In the genomic region with DNA sequence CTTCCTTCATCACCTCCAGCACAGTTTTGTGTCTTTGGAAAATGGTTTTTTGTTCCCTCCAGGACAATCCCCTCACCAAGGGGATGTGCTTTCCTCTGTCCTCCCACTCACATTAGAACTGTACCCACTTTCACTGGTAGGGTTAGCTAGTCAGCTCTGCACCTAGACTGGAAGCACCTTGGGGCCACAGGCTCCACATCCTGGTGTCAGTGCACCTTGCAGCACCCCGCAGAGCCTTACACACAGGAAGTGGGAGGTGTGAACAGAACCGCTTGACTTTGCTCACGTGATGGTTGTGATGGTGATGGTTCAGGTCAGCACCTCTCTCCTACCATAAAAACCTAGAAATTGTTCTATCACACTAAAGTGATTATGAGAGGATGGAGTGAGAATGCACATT, we compare ENCODE assay signal across 20 mouse cellular contexts.
DNase-seq lines count a peak whose midpoint lies in the region; ATAC-seq lines count a peak whose summit lies in the region.
"Had no signal": no experiment of that assay in that cellular context is flagged by ENCODE, and none has a peak within 500 bp of the region (broad histone marks: within the 10 kb centered on the region; RNA-seq: fewer than 3 reads in every experiment).

No protein-coding gene starts in this region.

- WGBS in limb, embryonic 10.5 days = 88% methylated on average over 3 of the region's 3 CpGs

- peaks cover 6% of the 10 kb centered on the region; the same call in 1 of the 2 replicates for H3K36me3 ChIP-seq in limb, embryonic 10.5 days
- H3K36me3 ChIP-seq: heart, embryonic 15.5 days; hindbrain, embryonic 15.5 days had no signal

- H3K27ac ChIP-seq in limb, embryonic 10.5 days = no peak overlapping the region
- H3K27ac ChIP-seq: embryonic facial prominence, embryonic 10.5 days; forebrain, embryonic 10.5 days; gastrocnemius, adult 2 months; heart, embryonic 15.5 days; hindbrain, embryonic 15.5 days had no signal

- no peaks in the 10 kb centered on the region for H3K27me3 ChIP-seq in limb, embryonic 10.5 days (ENCODE audit: low read depth, poor library complexity, severe bottlenecking)
- H3K27me3 ChIP-seq: heart, embryonic 15.5 days; hindbrain, embryonic 15.5 days had no signal

- no peaks in the 10 kb centered on the region for H3K9me3 ChIP-seq in limb, embryonic 10.5 days (replicated peaks)
- H3K9me3 ChIP-seq: embryonic facial prominence, embryonic 10.5 days; forebrain, embryonic 10.5 days; heart, embryonic 15.5 days; hindbrain, embryonic 15.5 days had no signal

- H3K4me3 ChIP-seq in limb, embryonic 10.5 days = no peak overlapping the region
- H3K4me3 ChIP-seq: embryonic facial prominence, embryonic 10.5 days; erythroblast, embryonic 14.5 days; forebrain, embryonic 10.5 days; gastrocnemius, adult 2 months; heart, embryonic 15.5 days; hindbrain, embryonic 15.5 days had no signal

- ATAC-seq in megakaryocyte, adult 5-6 weeks (ENCODE audit: poor library complexity, severe bottlenecking) = peak; percentile 60

- intact Hi-C loops in gastrocnemius, postnatal 14 days (cut with DNase I; ENCODE audit: low total_unique reads) = no loop called here

- peak; percentile 51 for DNase-seq in heart, adult 11 months
- no peak for DNase-seq in heart, postnatal 4 days
- peak; percentile 5 for DNase-seq in thymus, postnatal 25 days
- DNase-seq in thymus, postnatal 10 days (ENCODE audit: low spot score in 2 of 2) = no peak
- no peak for DNase-seq in limb, embryonic 10.5 days (ENCODE audit: low spot score)
- no peak for DNase-seq in kidney, adult 11 months
- DNase-seq in gastrocnemius, postnatal 14 days = no peak
- DNase-seq: adrenal gland, adult 8-10 months; adrenal gland, postnatal 36 days; cerebellum, adult 2 months; gastrocnemius, adult 2 months; gastrocnemius, postnatal 36 days; heart, adult 18-20 months; heart, postnatal 14 days had no signal

- peaks cover 9% of the 10 kb centered on the region for H3K4me1 ChIP-seq in limb, embryonic 10.5 days

Comparison
In these comparisons a context has a peak if more than half of its experiments do, and no peak if none do; other contexts are left out.
1. DNase-seq: peak in heart, adult 11 months (single experiment) and thymus, postnatal 25 days (single experiment); none in heart, postnatal 4 days (single experiment), thymus, postnatal 10 days (0 of 2), limb, embryonic 10.5 days (single experiment), kidney, adult 11 months (single experiment) and gastrocnemius, postnatal 14 days (single experiment).